Mouse (Mus musculus): ENCODE results near the gene Hivep3. TPM values are rescaled to one million over a fixed set of nuclear protein-coding genes. Genes with fewer than 3 reads are reported as not detected.

Gene Hivep3
- total and polyA plus RNA-seq, 3 experiments = not detected

DNA sequence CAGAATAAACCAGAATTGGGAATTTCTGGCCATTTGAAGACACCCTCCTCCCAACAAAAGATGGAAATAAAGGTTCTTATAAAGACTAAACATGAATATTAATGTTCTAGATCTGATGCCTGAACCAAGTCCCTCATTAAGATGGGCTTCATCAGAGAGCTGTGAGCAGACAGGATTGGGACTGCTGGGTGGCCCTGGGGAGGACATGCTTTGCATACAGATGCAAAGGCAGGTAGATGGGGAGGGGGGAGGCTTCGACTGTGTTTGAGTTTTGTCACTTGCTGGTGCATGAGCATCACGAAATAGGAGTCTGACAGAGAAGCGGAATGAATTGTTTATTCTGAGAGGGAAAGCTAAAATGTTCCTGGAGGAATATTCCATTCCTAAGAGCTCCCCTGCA, 12.1 kb upstream of the Hivep3 start:
- no peak overlapping the region for H3K27ac ChIP-seq (ENCODE audit: control insufficient read depth, low read depth, low read length)
- no peaks in the 10 kb centered on the region for H3K79me2 ChIP-seq (ENCODE audit: control insufficient read depth, insufficient read depth, low read length, poor library complexity)
- no peak for DNase-seq (ENCODE audit: low read depth, low spot score)
- no peaks in the 10 kb centered on the region for H3K9me3 ChIP-seq (replicated peaks; ENCODE audit: insufficient read depth, low read length)
- no peak overlapping the region for H3K9ac ChIP-seq (ENCODE audit: control insufficient read depth, low read depth, low read length, poor library complexity, severe bottlenecking)
- TF ChIP-seq MYB (IDR thresholded peaks at IDR 0.05; ENCODE audit: low read depth, low read length) (no peak), MEF2A (IDR thresholded peaks at IDR 0.05; ENCODE audit: extremely low read depth, insufficient replicate concordance, low read depth, low read length, poor library complexity, severe bottlenecking) (no peak), USF2 (IDR thresholded peaks at IDR 0.05; ENCODE audit: borderline replicate concordance in 1 of 2, insufficient read depth in 1 of 2, low read depth in 1 of 2, low read length in 2 of 2) (no peak), ZMIZ1 (IDR thresholded peaks at IDR 0.05; ENCODE audit: low read depth, low read length) (no peak), RCOR1 (IDR thresholded peaks at IDR 0.05; ENCODE audit: low read depth, low read length) (no peak), KAT2A (conservative IDR thresholded peaks at IDR 0.05; ENCODE audit: low read depth, low read length) (no peak), MAX (IDR thresholded peaks at IDR 0.05; ENCODE audit: low read length) (no peak), GABPA (IDR thresholded peaks at IDR 0.05; ENCODE audit: low read depth, low read length) (no peak)
- H3K4me3 ChIP-seq (ENCODE audit: control insufficient read depth in 1 of 2, insufficient read depth in 1 of 2, low read depth in 2 of 2, low read length in 2 of 2) = no peak overlapping the region
- H3K4me1 ChIP-seq (ENCODE audit: control insufficient read depth in 1 of 2, insufficient read depth in 2 of 2, low read length in 2 of 2) = no peaks in the 10 kb centered on the region
- no peaks in the 10 kb centered on the region for H3K36me3 ChIP-seq (ENCODE audit: control insufficient read depth in 1 of 2, insufficient read depth in 2 of 2, low read length in 2 of 2)
- H3K27me3 ChIP-seq (ENCODE audit: control insufficient read depth in 1 of 2, insufficient read depth in 2 of 2, low read length in 2 of 2) = no peaks in the 10 kb centered on the region

DNA sequence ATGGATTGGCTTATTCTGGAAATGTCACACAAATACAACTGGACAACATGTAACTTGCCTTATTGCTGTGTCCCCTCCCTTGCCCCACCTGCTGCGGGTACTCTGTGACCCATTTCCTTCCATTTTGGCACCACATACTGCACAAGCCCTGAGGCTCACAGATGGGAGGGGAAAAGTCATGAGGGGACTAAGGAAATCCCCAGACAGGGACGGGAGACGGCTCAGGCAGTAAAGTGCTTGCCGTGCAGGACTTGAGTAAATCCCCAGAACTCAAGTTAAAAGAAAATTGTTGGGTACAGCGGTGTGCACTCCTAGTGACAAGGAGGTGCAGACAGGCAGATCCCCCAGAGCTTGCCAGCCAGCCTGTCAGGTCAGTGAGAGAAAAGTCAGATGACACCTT, 7.5 kb upstream of the Hivep3 start:
- Histone ChIP-seq H3K4me3 (ENCODE audit: control insufficient read depth in 1 of 2, insufficient read depth in 1 of 2, low read depth in 2 of 2, low read length in 2 of 2) (no peak overlapping the region), H3K27ac (ENCODE audit: control insufficient read depth, low read depth, low read length) (no peak overlapping the region), H3K4me1 (ENCODE audit: control insufficient read depth in 1 of 2, insufficient read depth in 2 of 2, low read length in 2 of 2) (no peaks in the 10 kb centered on the region), H3K27me3 (ENCODE audit: control insufficient read depth in 1 of 2, insufficient read depth in 2 of 2, low read length in 2 of 2) (no peaks in the 10 kb centered on the region), H3K9me3 (replicated peaks; ENCODE audit: insufficient read depth, low read length) (no peaks in the 10 kb centered on the region), H3K79me2 (ENCODE audit: control insufficient read depth, insufficient read depth, low read length, poor library complexity) (no peaks in the 10 kb centered on the region), H3K36me3 (ENCODE audit: control insufficient read depth in 1 of 2, insufficient read depth in 2 of 2, low read length in 2 of 2) (no peaks in the 10 kb centered on the region), H3K9ac (ENCODE audit: control insufficient read depth, low read depth, low read length, poor library complexity, severe bottlenecking) (no peak overlapping the region)
- TF ChIP-seq RCOR1 (IDR thresholded peaks at IDR 0.05; ENCODE audit: low read depth, low read length) = no peak
- no peak for TF ChIP-seq TAL1 (IDR thresholded peaks at IDR 0.05; ENCODE audit: low read length)
- no peak for TF ChIP-seq KAT2A (conservative IDR thresholded peaks at IDR 0.05; ENCODE audit: low read depth, low read length)
- no peak for TF ChIP-seq MYB (IDR thresholded peaks at IDR 0.05; ENCODE audit: low read depth, low read length)
- TF ChIP-seq USF1 (IDR thresholded peaks at IDR 0.05; ENCODE audit: low read depth, low read length) = no peak
- no peak for TF ChIP-seq UBTF (IDR thresholded peaks at IDR 0.05; ENCODE audit: borderline replicate concordance, insufficient read depth, low read depth, low read length)
- no peak for TF ChIP-seq MEF2A (IDR thresholded peaks at IDR 0.05; ENCODE audit: extremely low read depth, insufficient replicate concordance, low read depth, low read length, poor library complexity, severe bottlenecking)
- no peak for TF ChIP-seq ZKSCAN1 (IDR thresholded peaks at IDR 0.05; ENCODE audit: low read depth, low read length)
- TF ChIP-seq ZMIZ1 (IDR thresholded peaks at IDR 0.05; ENCODE audit: low read depth, low read length) = no peak
- no peak for TF ChIP-seq USF2 (IDR thresholded peaks at IDR 0.05; ENCODE audit: borderline replicate concordance in 1 of 2, insufficient read depth in 1 of 2, low read depth in 1 of 2, low read length in 2 of 2)
- no peak for TF ChIP-seq ELF1 (IDR thresholded peaks at IDR 0.05; ENCODE audit: low read depth, low read length)
- no peak for TF ChIP-seq CHD1 (IDR thresholded peaks at IDR 0.05; ENCODE audit: low read depth, low read length)
- TF ChIP-seq MYC (IDR thresholded peaks at IDR 0.05; ENCODE audit: low read depth, low read length) = no peak
- TF ChIP-seq ZNF384 (IDR thresholded peaks at IDR 0.05; ENCODE audit: low read depth, low read length) = no peak
- TF ChIP-seq ZC3H11A (IDR thresholded peaks at IDR 0.05; ENCODE audit: low read depth, low read length) = no peak
- no peak for TF ChIP-seq TBP (IDR thresholded peaks at IDR 0.05; ENCODE audit: low read depth, low read length)
- TF ChIP-seq BHLHE40 (IDR thresholded peaks at IDR 0.05; ENCODE audit: borderline replicate concordance, low read depth, low read length) = no peak
- no peak for DNase-seq (ENCODE audit: low read depth, low spot score)

Data from MEL (cell line).